Mouse (Mus musculus): ENCODE results near the gene Hoxa7. TPM values are rescaled to one million over a fixed set of nuclear protein-coding genes. Genes with fewer than 3 reads are reported as not detected.

The Hoxa7 gene
- total RNA-seq, 2 experiments from 2014 or later, result not detected

DNA sequence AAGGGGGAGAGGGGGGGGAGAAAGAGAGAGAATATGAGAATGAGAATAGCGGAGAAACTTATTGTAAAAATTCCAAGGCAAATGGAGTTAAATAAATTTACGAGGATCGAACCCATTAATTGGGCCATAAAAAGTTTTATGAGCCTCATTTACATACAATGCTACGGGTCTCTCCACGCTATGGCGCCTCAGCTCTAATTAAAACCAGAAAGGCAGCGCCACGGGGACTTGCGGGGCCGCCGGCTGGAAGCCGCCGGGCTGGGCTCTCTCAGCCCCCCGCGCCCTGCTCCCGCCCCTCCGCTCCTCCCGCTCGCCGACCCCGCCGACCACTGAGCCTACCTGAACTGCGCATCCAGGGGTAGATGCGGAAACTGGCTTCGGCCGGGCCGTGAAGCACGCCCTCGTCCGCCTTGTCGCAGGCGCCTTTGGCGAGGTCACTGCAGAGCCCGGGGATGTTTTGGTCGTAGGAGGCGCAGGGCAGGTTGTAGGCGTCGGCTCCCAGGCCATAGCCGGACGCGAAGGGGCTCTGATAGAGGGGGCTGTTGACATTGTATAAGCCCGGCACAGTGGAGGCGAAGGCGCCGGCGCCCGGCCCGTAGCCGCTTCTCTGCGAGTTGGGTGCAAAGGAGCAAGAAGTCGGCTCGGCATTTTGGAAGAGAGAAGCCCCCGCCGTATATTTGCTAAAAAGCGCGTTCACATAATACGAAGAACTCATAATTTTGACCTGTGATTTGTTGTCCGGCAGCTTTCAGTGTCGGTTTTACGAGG lies 4.8 kb downstream of the Hoxa7 start:
- no peak for TF ChIP-seq CTCF (conservative IDR thresholded peaks at IDR 0.05)
- Histone ChIP-seq H3K4me3 (no peak overlapping the region), H3K27ac (no peak overlapping the region)
- no peak for DNase-seq (ENCODE audit: low spot score in 2 of 2)

DNA sequence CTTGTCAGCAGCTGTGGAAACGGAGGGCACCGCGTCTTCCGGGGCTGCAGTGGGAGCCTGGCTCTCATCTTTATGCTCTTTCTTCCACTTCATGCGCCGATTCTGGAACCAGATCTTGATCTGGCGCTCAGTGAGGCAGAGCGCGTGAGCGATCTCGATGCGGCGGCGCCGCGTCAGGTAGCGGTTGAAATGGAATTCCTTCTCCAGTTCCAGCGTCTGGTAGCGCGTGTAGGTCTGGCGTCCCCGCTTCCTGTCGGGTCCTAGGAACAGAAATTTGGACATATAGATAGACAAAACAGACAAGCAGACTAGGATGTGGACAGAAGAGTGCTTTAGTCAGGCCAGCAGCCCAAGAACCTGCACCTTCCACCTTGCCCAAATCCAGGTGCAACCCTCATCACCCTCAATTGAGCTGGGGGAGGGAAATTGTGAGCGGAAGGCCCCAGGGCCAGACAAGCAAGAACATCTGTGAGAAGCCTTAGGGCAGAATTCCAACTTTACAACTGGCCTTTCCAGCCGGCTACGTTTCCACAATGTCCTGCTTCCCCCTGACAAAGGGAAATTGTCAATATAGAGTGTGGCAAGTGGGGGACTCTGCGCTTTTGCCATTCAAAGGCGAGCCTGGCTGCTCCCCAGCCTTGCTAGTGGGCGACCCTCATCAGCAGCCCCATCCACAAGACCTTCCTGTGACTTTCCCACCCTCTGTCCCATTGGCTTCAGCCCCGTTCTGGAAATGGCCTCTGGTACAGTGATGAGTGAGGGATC lies 5.7 kb downstream of the Hoxa7 start:
- Histone ChIP-seq H3K4me3 (no peak overlapping the region), H3K27ac (no peak overlapping the region)
- no peak for DNase-seq (ENCODE audit: low spot score in 2 of 2)
- TF ChIP-seq CTCF (conservative IDR thresholded peaks at IDR 0.05), result no peak

DNA sequence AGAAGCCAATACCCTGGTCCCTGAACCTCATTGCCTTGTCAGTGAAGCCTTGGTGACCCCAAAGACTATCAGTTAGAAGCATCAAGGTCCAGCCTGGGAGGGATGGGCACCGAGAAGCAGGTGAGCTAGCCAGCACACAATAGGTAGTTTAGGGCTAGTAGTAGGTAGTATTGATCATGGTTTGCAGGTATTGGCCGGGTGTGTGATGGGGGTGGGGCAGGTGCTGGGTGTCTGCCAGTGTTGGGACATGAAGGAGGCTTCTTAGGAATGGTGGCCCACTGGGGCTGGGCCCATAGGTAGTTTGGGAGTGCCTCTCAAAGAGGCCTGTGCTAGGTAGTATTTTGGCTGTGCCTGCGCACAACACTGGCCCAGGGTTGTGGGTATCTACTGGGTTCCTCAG lies 6.6 kb downstream of the Hoxa7 start:
- DNase-seq (ENCODE audit: low spot score in 2 of 2), result no peak
- no peak overlapping the region for H3K27ac ChIP-seq
- no peak for TF ChIP-seq CTCF (conservative IDR thresholded peaks at IDR 0.05)
- no peak overlapping the region for H3K4me3 ChIP-seq

DNA sequence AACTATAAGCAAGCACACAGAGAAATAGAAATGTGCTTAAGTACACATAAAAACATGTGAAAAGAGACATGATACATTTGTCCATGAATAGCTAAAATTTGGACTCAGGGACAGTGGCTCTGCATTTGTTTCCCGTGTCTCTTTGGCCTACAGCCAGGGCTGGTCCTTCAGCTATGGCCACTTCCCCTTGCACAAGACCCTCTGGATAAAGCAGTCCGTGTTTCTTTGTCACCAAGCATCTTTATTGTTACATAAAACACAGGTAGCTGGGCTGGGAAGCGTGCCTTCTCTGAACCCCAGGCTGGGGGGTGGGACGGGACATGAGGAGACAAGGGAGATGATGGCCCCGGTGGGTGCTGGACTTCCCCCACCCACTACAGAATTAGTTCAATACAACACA lies 7.4 kb downstream of the Hoxa7 start:
- no peak overlapping the region for H3K4me3 ChIP-seq
- DNase-seq (ENCODE audit: low spot score in 2 of 2), result no peak
- TF ChIP-seq CTCF (conservative IDR thresholded peaks at IDR 0.05), result no peak
- no peak overlapping the region for H3K27ac ChIP-seq

DNA sequence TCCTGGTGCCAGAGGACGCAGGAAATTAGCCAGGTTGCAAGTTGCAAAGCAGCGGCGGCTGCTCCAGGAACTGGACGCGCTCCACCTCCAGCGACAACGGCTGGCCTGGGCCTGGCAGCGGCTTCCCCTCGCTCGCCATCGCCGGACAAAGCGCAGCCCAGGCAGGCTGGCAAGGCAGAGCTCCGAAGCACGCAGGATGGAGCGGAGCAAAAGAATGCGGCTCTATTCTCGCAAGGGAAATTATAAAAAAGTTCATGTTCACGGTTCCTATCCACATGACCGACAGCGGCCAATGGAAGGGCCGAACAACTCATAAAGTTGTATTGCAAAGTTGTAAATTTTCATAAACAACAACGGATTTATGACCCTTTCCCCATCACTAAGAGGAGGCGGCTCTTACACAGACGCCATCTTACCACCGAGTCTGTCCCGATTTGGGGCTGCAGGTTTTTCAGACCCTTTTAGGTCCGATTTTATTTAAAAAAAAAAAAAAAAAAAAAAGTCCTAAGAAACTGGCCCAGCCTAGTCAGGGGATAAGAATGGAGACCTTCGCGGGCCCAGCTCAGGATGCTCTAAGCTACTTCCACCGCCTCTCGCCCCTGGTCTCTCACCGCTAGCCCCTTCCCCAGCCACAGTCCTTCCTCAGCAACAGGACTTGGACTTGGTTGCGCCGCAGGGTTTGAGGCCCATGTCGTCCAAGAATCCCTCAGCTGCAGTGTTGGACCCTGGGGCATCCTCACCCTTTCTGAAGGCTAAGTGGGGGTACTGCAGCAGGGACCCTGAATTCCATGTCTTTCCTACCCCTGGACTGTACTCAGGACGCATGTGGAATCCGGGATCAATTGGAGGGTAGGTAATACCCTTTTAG lies 8.3 kb downstream of the Hoxa7 start, which contains the start of the genes Hoxa3 and Gm28308:
Hoxa3 (minus strand) TSS at position 218 of the 868 bp plus-strand sequence.
Gm28308 (minus strand) TSS at position 221 of the 868 bp plus-strand sequence.
- no peak for DNase-seq (ENCODE audit: low spot score in 2 of 2)
- TF ChIP-seq CTCF (conservative IDR thresholded peaks at IDR 0.05), result no peak
- H3K4me3 ChIP-seq, result no peak within 1 kb of the TSS
- H3K27ac ChIP-seq, result no peak within 1 kb of the TSS

DNA sequence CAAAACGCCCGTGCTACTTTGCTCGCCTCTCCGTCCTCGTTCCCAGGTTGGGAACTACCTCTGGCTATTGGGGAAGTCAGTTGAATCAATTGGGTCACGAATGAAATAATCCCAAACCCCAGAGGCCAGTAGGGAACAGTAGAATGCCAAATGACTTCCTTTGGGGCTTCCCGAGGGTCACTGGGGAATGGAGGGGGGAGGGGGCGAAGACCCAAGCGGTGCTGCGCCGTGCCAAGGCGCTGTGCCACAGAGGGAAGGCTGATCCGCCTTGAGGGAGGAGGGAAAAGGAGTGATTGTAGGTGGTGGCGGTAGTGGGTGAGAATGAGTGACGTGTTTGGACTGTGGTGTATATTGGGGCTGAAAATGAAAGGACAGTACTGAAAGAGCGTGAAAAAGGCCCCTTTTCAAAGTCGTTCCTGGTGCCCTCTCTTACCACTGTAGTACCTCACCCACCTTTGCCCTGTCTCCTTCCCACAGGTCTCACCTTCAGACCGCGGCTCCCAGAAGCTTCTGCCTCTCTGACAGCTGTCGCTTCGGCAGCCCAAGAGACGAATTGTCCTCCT lies 9.0 kb downstream of the Hoxa7 start:
- Histone ChIP-seq H3K27ac (no peak overlapping the region), H3K4me3 (no peak overlapping the region)
- DNase-seq (ENCODE audit: low spot score in 2 of 2), result no peak
- no peak for TF ChIP-seq CTCF (conservative IDR thresholded peaks at IDR 0.05)

DNA sequence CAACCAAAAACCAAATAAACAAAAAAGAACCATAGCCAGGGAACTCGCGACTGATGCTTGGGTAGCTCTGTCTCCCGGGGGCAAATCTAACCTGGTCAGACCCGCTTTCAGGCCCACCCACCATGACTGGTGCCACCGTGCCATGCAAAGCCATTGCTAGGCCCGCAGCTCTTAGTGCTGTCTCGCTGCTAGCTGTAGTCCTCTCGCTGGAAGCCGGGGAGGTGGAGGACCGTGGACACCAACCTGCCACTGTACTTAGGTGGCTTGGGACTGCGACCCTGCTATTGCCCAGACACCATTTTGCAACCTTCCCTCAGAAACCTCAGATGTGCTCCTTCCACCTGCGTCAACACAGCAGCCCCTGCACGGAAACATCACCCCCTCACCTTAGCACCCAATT lies 9.7 kb downstream of the Hoxa7 start:
- no peak for TF ChIP-seq CTCF (conservative IDR thresholded peaks at IDR 0.05)
- H3K27ac ChIP-seq, result no peak overlapping the region
- no peak overlapping the region for H3K4me3 ChIP-seq

DNA sequence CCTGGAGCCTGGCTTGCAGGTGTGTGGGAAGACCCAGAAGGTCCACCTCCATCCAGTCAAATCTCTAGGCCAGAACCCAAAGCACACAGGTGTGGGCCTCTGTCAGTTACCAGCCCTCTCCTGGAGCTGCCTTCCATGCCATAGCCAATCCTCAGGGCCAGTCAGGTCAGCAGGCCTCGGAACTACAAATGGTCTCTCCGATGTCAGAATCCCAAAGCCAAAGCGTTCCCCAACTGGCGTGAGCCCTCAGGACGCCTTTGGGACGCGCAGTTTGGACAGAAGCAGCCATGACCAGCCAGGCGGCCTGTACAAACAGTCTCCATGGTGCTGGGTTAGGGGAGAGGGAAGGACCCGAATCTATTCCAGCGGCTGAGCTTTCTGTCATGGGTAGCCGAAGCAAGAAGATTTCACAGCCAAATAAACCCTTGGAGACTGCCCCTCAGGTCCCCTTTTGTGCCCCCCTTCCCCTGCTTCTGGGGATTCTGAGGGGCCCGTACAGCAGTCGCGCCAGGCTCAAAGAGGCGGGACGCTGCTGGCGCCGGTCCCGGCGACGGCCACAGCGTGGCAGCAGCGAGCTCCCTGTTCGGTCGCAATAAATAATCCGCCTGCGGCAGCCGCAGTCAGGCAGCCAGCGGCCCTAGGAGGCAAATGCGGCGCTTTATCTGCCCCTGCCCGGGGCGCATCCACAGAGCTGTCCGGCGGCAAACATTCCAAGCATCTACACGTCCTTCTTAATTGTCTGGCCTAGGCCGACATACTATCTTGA lies 10.3 kb downstream of the Hoxa7 start:
- Histone ChIP-seq H3K4me3 (no peak overlapping the region), H3K27ac (no peak overlapping the region)
- DNase-seq (ENCODE audit: low spot score in 2 of 2), result peak; percentile 19 to 62
- peak; percentile 95 for TF ChIP-seq CTCF (conservative IDR thresholded peaks at IDR 0.05)

More for the DNA sequence above, 9.7 kb downstream of the Hoxa7 start:
- DNase-seq (ENCODE audit: low spot score in 2 of 2), result no peak

DNA sequence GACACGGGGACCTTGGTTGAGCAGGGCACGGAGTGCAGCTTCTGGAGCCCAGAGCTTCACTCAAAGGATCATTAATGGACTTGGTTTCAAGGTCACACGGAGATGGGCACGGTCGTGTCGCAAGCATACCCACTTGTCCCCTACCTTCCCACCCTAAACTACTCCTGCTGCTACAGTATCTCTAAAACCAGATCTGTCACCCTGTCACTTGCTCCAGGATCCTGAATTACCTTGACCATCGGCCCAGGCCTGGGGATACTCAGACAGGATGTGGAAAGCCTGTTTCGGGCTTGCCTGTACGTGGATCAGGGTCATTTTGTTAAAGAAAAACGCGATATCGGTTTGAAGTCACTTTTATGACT lies 12.0 kb downstream of the Hoxa7 start:
- H3K27ac ChIP-seq, result no peak overlapping the region
- no peak overlapping the region for H3K4me3 ChIP-seq
- no peak for TF ChIP-seq CTCF (conservative IDR thresholded peaks at IDR 0.05)
- no peak for DNase-seq (ENCODE audit: low spot score in 2 of 2)

DNA sequence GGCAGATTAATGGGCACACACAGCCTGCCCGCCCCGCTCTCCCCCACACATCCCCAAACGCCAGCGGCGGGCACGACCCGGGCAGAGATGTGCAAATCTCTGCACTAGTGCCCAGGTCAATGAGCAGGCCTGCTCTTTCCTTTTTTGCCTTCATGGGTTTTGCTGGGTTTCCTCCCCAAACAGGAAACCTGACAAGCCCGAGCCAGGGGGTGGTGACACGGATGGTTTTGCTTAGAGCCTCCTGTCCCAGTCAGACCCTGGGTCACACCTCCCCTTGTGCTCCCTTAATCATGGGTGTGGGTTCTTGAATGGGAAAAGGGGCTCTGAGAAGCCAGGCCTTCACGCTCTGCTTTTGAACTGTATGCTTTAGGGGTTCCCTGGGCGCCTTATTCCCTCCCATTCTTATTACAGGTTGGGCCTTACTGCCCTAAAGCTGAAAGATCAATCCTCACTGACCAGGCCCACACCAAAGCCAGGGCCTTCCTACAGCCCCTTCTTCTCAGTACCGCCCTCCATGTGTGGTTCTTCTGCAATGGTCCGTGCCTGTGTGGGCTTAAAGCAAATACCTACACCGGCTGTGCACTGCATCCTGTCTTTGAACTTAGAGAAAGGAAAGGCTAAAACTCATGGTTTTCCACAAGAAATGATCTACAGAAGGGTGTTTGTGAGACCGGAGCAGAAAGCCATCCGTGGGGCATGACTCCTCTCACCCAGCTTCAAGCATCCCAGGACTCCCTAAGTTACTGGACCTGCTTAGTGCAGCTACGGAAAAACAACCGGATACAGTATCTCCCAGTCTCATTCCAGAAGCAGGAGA lies 12.6 kb downstream of the Hoxa7 start:
- Histone ChIP-seq H3K4me3 (no peak overlapping the region), H3K27ac (no peak overlapping the region)
- TF ChIP-seq CTCF (conservative IDR thresholded peaks at IDR 0.05), result no peak
- DNase-seq (ENCODE audit: low spot score in 2 of 2), result no peak

All from layer of hippocampus, adult 2 months (tissue).